Mouse (Mus musculus) thymus, postnatal 10 days (tissue): Measurements from ENCODE around the gene Lcp1.

Experiments used
- DNase-seq, 2 experiments: peaks; one replicate each; pipeline ENCODE4 v3.0.0; 2021; ENCODE audit warnings: low spot score in 2 of 2

Gene Lcp1

GRCm38 (mm10) chr14:75205363-75206051 is 74.6 kb downstream of the Lcp1 start:
- DNase-seq, result no peak

- DNase-seq, result no peak
These were observed 75.4 kb downstream of the Lcp1 start for GRCm38 (mm10) chr14:75206307-75206706.

- DNase-seq, result no peak
These were observed 77.8 kb downstream of the Lcp1 start for GRCm38 (mm10) chr14:75208572-75209151.

GRCm38 (mm10) chr14:75213752-75214151 is 82.9 kb downstream of the Lcp1 start:
- DNase-seq, result no peak

- no peak for DNase-seq
These were observed 87.9 kb downstream of the Lcp1 start for GRCm38 (mm10) chr14:75218843-75219242.

GRCm38 (mm10) chr14:75219250-75219913 is 88.5 kb downstream of the Lcp1 start:
- no peak for DNase-seq

GRCm38 (mm10) chr14:75222386-75222785 is 91.5 kb downstream of the Lcp1 start:
- no peak for DNase-seq

GRCm38 (mm10) chr14:75227453-75228084 is 96.7 kb downstream of the Lcp1 start:
- no peak for DNase-seq

- peak in 1 of 2 experiments; percentile 60 for DNase-seq
These were observed 98.9 kb downstream of the Lcp1 start for GRCm38 (mm10) chr14:75229834-75230233.

GRCm38 (mm10) chr14:75233070-75233469 is 102.2 kb downstream of the Lcp1 start:
- DNase-seq, result no peak

GRCm38 (mm10) chr14:75235552-75235951 is 104.7 kb downstream of the Lcp1 start:
- no peak for DNase-seq

GRCm38 (mm10) chr14:75235955-75236635 is 105.2 kb downstream of the Lcp1 start:
- DNase-seq, result no peak

- no peak for DNase-seq
These were observed 105.7 kb downstream of the Lcp1 start for GRCm38 (mm10) chr14:75236636-75237003.

GRCm38 (mm10) chr14:75237096-75237495 is 106.2 kb downstream of the Lcp1 start:
- DNase-seq, result no peak

GRCm38 (mm10) chr14:75238054-75238692 is 107.3 kb downstream of the Lcp1 start:
- no peak for DNase-seq

- DNase-seq, result no peak
These were observed 111.2 kb downstream of the Lcp1 start, which contains the start of gene Cpb2 for GRCm38 (mm10) chr14:75242087-75242486. TSS of gene Cpb2 (plus strand) at chr14:75242287.

GRCm38 (mm10) chr14:75246024-75247000 is 115.4 kb downstream of the Lcp1 start:
- no peak for DNase-seq

GRCm38 (mm10) chr14:75250432-75250831 is 119.5 kb downstream of the Lcp1 start:
- DNase-seq, result no peak

- DNase-seq, result no peak
These were observed 125.6 kb downstream of the Lcp1 start for GRCm38 (mm10) chr14:75256521-75256920.

- no peak for DNase-seq
These were observed 138.6 kb downstream of the Lcp1 start for GRCm38 (mm10) chr14:75269531-75269930.
